Mouse (Mus musculus): ENCODE data around the gene Chtf18.
A peak's percentile ranks its signal among the peaks of the same experiment; 100 is the strongest.

The Chtf18 gene

GRCm38 (mm10) chr17:25735246-25735645, 8.0 kb upstream of the Chtf18 start:
- no peak for DNase-seq (ENCODE audit: extremely low read depth, low read depth)

GRCm38 (mm10) chr17:25732082-25732481, 4.9 kb upstream of the Chtf18 start:
- DNase-seq (ENCODE audit: extremely low read depth, low read depth): peak; percentile 59

- no peak for DNase-seq (ENCODE audit: extremely low read depth, low read depth)
Observed at GRCm38 (mm10) chr17:25728009-25728270, 721 bp upstream of the Chtf18 start.

- no peak for DNase-seq (ENCODE audit: extremely low read depth, low read depth)
Observed at GRCm38 (mm10) chr17:25725264-25725663, 2.0 kb downstream of the Chtf18 start.

- DNase-seq (ENCODE audit: extremely low read depth, low read depth): no peak
Observed at GRCm38 (mm10) chr17:25723919-25724318, 3.3 kb downstream of the Chtf18 start.

- DNase-seq (ENCODE audit: extremely low read depth, low read depth): no peak
Observed at GRCm38 (mm10) chr17:25723470-25723869, 3.7 kb downstream of the Chtf18 start.

- DNase-seq (ENCODE audit: extremely low read depth, low read depth): no peak
Observed at GRCm38 (mm10) chr17:25721476-25721875, 5.7 kb downstream of the Chtf18 start.

GRCm38 (mm10) chr17:25717691-25718090, 9.5 kb downstream of the Chtf18 start:
- DNase-seq (ENCODE audit: extremely low read depth, low read depth): no peak

- DNase-seq (ENCODE audit: extremely low read depth, low read depth): no peak
Observed at GRCm38 (mm10) chr17:25716711-25717637, 10.2 kb downstream of the Chtf18 start, which contains the start of gene Gng13. Gng13 (plus strand) TSS chr17:25717171.

GRCm38 (mm10) chr17:25716130-25716529, 11.1 kb downstream of the Chtf18 start:
- no peak for DNase-seq (ENCODE audit: extremely low read depth, low read depth)

- DNase-seq (ENCODE audit: extremely low read depth, low read depth): no peak
Observed at GRCm38 (mm10) chr17:25715627-25716026, 11.6 kb downstream of the Chtf18 start.

GRCm38 (mm10) chr17:25711136-25711535, 16.1 kb downstream of the Chtf18 start:
- no peak for DNase-seq (ENCODE audit: extremely low read depth, low read depth)

GRCm38 (mm10) chr17:25709994-25710393, 17.2 kb downstream of the Chtf18 start:
- DNase-seq (ENCODE audit: extremely low read depth, low read depth): no peak

- peak; percentile 12 for DNase-seq (ENCODE audit: extremely low read depth, low read depth)
Observed at GRCm38 (mm10) chr17:25700863-25701496, 26.2 kb downstream of the Chtf18 start.

- DNase-seq (ENCODE audit: extremely low read depth, low read depth): peak; percentile 25
Observed at GRCm38 (mm10) chr17:25698446-25698845, 28.8 kb downstream of the Chtf18 start.

GRCm38 (mm10) chr17:25696263-25696662, 31.0 kb downstream of the Chtf18 start:
- DNase-seq (ENCODE audit: extremely low read depth, low read depth): no peak

- DNase-seq (ENCODE audit: extremely low read depth, low read depth): no peak
Observed at GRCm38 (mm10) chr17:25688922-25689321, 38.3 kb downstream of the Chtf18 start.

- DNase-seq (ENCODE audit: extremely low read depth, low read depth): no peak
Observed at GRCm38 (mm10) chr17:25686323-25686722, 40.9 kb downstream of the Chtf18 start.

- no peak for DNase-seq (ENCODE audit: extremely low read depth, low read depth)
Observed at GRCm38 (mm10) chr17:25681636-25682035, 45.6 kb downstream of the Chtf18 start.

- no peak for DNase-seq (ENCODE audit: extremely low read depth, low read depth)
Observed at GRCm38 (mm10) chr17:25679818-25680217, 47.4 kb downstream of the Chtf18 start.

- DNase-seq (ENCODE audit: extremely low read depth, low read depth): peak; percentile 13
Observed at GRCm38 (mm10) chr17:25677969-25678368, 49.2 kb downstream of the Chtf18 start.

- DNase-seq (ENCODE audit: extremely low read depth, low read depth): no peak
Observed at GRCm38 (mm10) chr17:25672982-25673381, 54.2 kb downstream of the Chtf18 start.
